Mouse (Mus musculus) kidney, postnatal 10 days (tissue): ENCODE measurements around the gene Eprs.
"Not testable (repeated sequence)": the region's sequence is repeated elsewhere in the genome, so short reads cannot be mapped to it uniquely, and the experiment has no call there.

Experiments used
- DNase-seq: peaks from one replicate; pipeline ENCODE4 v3.0.0; 2021; ENCODE audit warnings: mixed read lengths

The Eprs gene

GRCm38 (mm10) chr1:185362677-185363520, at the start of gene Eprs:
Gene Eprs, plus strand, starts transcription at chr1:185363044.
- DNase-seq = peak; percentile 99

- no peak for DNase-seq
These were observed 48.3 kb upstream of the Eprs start for GRCm38 (mm10) chr1:185314546-185314945.

- DNase-seq = no peak
These were observed 46.8 kb upstream of the Eprs start for GRCm38 (mm10) chr1:185315846-185316568.

- DNase-seq = not testable (repeated sequence)
These were observed 35.0 kb upstream of the Eprs start for GRCm38 (mm10) chr1:185327754-185328345.

- peak; percentile 94 for DNase-seq
These were observed 33.9 kb upstream of the Eprs start, which contains the start of gene Iars2 for GRCm38 (mm10) chr1:185328721-185329610. Gene Iars2, minus strand, starts transcription at chr1:185329396.

GRCm38 (mm10) chr1:185329851-185330250, 33.0 kb upstream of the Eprs start:
- DNase-seq = no peak

- no peak for DNase-seq
These were observed 31.5 kb upstream of the Eprs start for GRCm38 (mm10) chr1:185331364-185331763.

GRCm38 (mm10) chr1:185331983-185332430, 30.8 kb upstream of the Eprs start, which contains the start of gene Bpnt1:
Gene Bpnt1, plus strand, starts transcription at chr1:185332149.
- DNase-seq = peak; percentile 93

- no peak for DNase-seq
These were observed 29.2 kb upstream of the Eprs start for GRCm38 (mm10) chr1:185333651-185334050.

GRCm38 (mm10) chr1:185334136-185334535, 28.7 kb upstream of the Eprs start:
- DNase-seq = no peak

- no peak for DNase-seq
These were observed 27.5 kb upstream of the Eprs start for GRCm38 (mm10) chr1:185335231-185335765.

- DNase-seq = no peak
These were observed 26.3 kb upstream of the Eprs start for GRCm38 (mm10) chr1:185336535-185336934.

GRCm38 (mm10) chr1:185342441-185342840, 20.4 kb upstream of the Eprs start:
- DNase-seq = no peak

- no peak for DNase-seq
These were observed 19.4 kb upstream of the Eprs start for GRCm38 (mm10) chr1:185343422-185343821.

GRCm38 (mm10) chr1:185346188-185346587, 16.7 kb upstream of the Eprs start:
- no peak for DNase-seq

GRCm38 (mm10) chr1:185349741-185350140, 13.1 kb upstream of the Eprs start:
- DNase-seq = no peak

GRCm38 (mm10) chr1:185350611-185351010, 12.2 kb upstream of the Eprs start:
- DNase-seq = no peak

- no peak for DNase-seq
These were observed 10.7 kb upstream of the Eprs start for GRCm38 (mm10) chr1:185352151-185352550.

GRCm38 (mm10) chr1:185353351-185353750, 9.5 kb upstream of the Eprs start:
- no peak for DNase-seq

- no peak for DNase-seq
These were observed 8.1 kb upstream of the Eprs start for GRCm38 (mm10) chr1:185354731-185355130.

GRCm38 (mm10) chr1:185356246-185356645, 6.6 kb upstream of the Eprs start:
- no peak for DNase-seq

GRCm38 (mm10) chr1:185358211-185358610, 4.6 kb upstream of the Eprs start:
- DNase-seq = no peak
